Mouse (Mus musculus): Measurements from ENCODE around the gene Cd180. TPM values are rescaled to one million over a fixed set of nuclear protein-coding genes. Genes with fewer than 3 reads are reported as not detected.
A peak's percentile ranks its signal among the peaks of the same experiment; 100 is the strongest.

Cd180 gene
- polyA plus RNA-seq, 1 experiment from 2014 or later = 0.88 TPM

GRCm38 (mm10) chr13:102698335-102698734 lies 5.0 kb downstream of the Cd180 start:
- H3K4me3 ChIP-seq (ENCODE audit: control insufficient read depth in 1 of 2, insufficient read depth in 1 of 2, low read depth in 1 of 2, low read length in 2 of 2) = peak overlapping the region; percentile 3 to 32; a peak in 2 of 4 replicates
- peak overlapping the region; percentile 86 to 96 for H3K27ac ChIP-seq (replicated peaks in 1 of 2; ENCODE audit: control insufficient read depth in 1 of 2, insufficient read depth in 1 of 2, low read depth in 2 of 2, low read length in 2 of 2)
- H3K27me3 ChIP-seq (ENCODE audit: control insufficient read depth, insufficient read depth, low read length) = no peaks in the 10 kb centered on the region
- peak overlapping the region; percentile 57 for H3K4me2 ChIP-seq (ENCODE audit: low read length)
- H3K4me1 ChIP-seq (ENCODE audit: control insufficient read depth in 2 of 2, insufficient read depth in 2 of 2, low read length in 2 of 2) = peaks cover 11 to 15% of the 10 kb centered on the region in 2 experiments; a peak in 3 of 4 replicates
- H3K9ac ChIP-seq (ENCODE audit: low read length) = peak overlapping the region; percentile 47; the same call in 1 of the 2 replicates
- H3K36me3 ChIP-seq (ENCODE audit: control insufficient read depth, insufficient read depth, low read length) = no peaks in the 10 kb centered on the region
- no peak for ATAC-seq (ENCODE audit: insufficient number of reproducible peaks, insufficient read depth, low FRiP score, low read depth)
- no peaks in the 10 kb centered on the region for H3K9me3 ChIP-seq (ENCODE audit: control insufficient read depth, low read length)
- WGBS = 19% methylated on average over 10 of the region's 10 CpGs

DNA sequence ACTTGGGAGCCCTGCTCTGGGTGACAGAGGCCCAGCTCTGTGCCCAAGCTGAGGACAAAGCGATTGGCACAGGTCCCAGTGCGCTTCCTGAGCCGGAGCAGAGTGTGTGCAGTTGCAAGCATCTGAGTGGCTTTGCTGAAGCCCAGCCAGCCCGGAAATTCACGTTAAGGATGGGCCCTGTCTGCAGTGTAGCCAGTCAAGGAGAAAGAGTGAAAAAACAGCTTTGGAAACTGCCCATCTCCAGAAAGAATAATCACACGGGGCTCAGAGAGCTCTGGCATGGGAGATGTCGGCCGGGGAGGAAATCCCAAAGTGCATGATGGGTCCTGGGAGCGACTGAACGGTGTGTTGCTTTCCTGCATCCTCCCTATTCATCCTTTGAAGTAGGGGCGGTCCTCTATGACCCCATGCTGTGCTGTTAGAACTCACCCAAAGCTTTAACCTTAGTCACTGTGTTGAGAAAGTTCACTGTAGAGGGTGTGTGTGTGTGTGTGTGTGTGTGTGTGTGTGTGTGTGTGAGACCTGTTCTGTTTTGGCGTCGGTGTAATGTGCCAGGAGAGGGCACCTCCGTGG lies 5.5 kb downstream of the Cd180 start:
- Histone ChIP-seq H3K4me1 (ENCODE audit: control insufficient read depth in 2 of 2, insufficient read depth in 2 of 2, low read length in 2 of 2) (peaks cover 10% of the 10 kb centered on the region in 2 experiments; a peak in 3 of 4 replicates), H3K4me3 (ENCODE audit: control insufficient read depth in 1 of 2, insufficient read depth in 1 of 2, low read depth in 1 of 2, low read length in 2 of 2) (peak overlapping the region; percentile 3 to 32; a peak in 2 of 4 replicates), H3K9me3 (ENCODE audit: control insufficient read depth, low read length) (no peaks in the 10 kb centered on the region), H3K27me3 (ENCODE audit: control insufficient read depth, insufficient read depth, low read length) (no peaks in the 10 kb centered on the region), H3K4me2 (ENCODE audit: low read length) (peak overlapping the region; percentile 57), H3K27ac (replicated peaks in 1 of 2; ENCODE audit: control insufficient read depth in 1 of 2, insufficient read depth in 1 of 2, low read depth in 2 of 2, low read length in 2 of 2) (peak overlapping the region; percentile 86 to 96), H3K36me3 (ENCODE audit: control insufficient read depth, insufficient read depth, low read length) (no peaks in the 10 kb centered on the region), H3K9ac (ENCODE audit: low read length) (peak overlapping the region; percentile 47; the same call in 1 of the 2 replicates)
- 30% methylated on average over 14 of the region's 14 CpGs for WGBS
- peak; percentile 91 for ATAC-seq (ENCODE audit: insufficient number of reproducible peaks, insufficient read depth, low FRiP score, low read depth)

DNA sequence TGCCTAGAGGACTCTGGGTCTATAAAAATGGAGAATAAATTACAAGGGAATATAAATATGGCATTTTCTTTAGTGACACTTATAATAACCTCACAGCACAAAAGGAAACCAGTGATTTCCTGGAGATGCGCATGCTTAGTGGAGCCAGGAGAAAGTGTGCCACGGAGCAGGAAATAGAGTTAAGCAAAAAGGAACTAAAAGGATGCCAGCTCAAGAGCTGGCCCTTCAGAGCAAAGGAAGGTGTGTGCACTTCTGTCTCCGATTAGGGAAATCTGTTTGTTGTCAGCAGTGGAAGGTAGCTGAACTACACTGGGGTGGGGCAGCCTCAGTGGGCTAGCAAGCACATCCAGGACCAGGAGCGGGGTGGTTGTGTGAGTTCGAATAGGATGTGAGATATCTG lies 6.8 kb downstream of the Cd180 start:
- H3K9ac ChIP-seq (ENCODE audit: low read length) = no peak overlapping the region
- no peaks in the 10 kb centered on the region for H3K9me3 ChIP-seq (ENCODE audit: control insufficient read depth, low read length)
- no peaks in the 10 kb centered on the region for H3K36me3 ChIP-seq (ENCODE audit: control insufficient read depth, insufficient read depth, low read length)
- no peak overlapping the region for H3K4me2 ChIP-seq (ENCODE audit: low read length)
- 78% methylated on average over 5 of the region's 5 CpGs for WGBS
- H3K4me3 ChIP-seq (ENCODE audit: control insufficient read depth in 1 of 2, insufficient read depth in 1 of 2, low read depth in 1 of 2, low read length in 2 of 2) = no peak overlapping the region
- no peaks in the 10 kb centered on the region for H3K27me3 ChIP-seq (ENCODE audit: control insufficient read depth, insufficient read depth, low read length)
- no peak overlapping the region for H3K27ac ChIP-seq (replicated peaks in 1 of 2; ENCODE audit: control insufficient read depth in 1 of 2, insufficient read depth in 1 of 2, low read depth in 2 of 2, low read length in 2 of 2)
- H3K4me1 ChIP-seq (ENCODE audit: control insufficient read depth in 2 of 2, insufficient read depth in 2 of 2, low read length in 2 of 2) = peaks cover 10% of the 10 kb centered on the region in 2 experiments; a peak in 3 of 4 replicates
- ATAC-seq (ENCODE audit: insufficient number of reproducible peaks, insufficient read depth, low FRiP score, low read depth) = no peak

DNA sequence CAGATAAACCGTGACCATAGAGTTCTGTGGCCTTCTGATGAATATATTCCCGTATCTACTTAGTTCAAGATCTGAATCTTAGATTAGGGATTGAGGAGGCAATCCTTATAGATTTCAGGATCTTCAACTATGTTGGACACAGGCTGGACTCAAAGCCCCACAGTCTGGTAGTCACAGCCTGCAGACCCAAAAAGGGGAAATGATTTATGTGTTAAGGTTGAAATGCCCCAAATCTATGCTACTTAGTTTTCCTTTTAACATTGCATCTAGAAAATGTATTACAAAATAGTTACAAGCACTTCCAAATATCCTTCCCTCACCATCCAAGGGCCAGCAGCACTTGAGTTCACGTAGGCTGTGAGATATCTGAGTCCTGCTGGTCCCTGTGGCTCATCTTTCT lies 7.4 kb downstream of the Cd180 start:
- no peak for ATAC-seq (ENCODE audit: insufficient number of reproducible peaks, insufficient read depth, low FRiP score, low read depth)
- H3K4me1 ChIP-seq (ENCODE audit: control insufficient read depth in 2 of 2, insufficient read depth in 2 of 2, low read length in 2 of 2) = peaks cover 10% of the 10 kb centered on the region in 2 experiments; a peak in 3 of 4 replicates
- H3K27ac ChIP-seq (replicated peaks in 1 of 2; ENCODE audit: control insufficient read depth in 1 of 2, insufficient read depth in 1 of 2, low read depth in 2 of 2, low read length in 2 of 2) = no peak overlapping the region
- H3K9ac ChIP-seq (ENCODE audit: low read length) = no peak overlapping the region
- 85% methylated on average over 3 of the region's 3 CpGs for WGBS
- no peaks in the 10 kb centered on the region for H3K36me3 ChIP-seq (ENCODE audit: control insufficient read depth, insufficient read depth, low read length)
- H3K4me2 ChIP-seq (ENCODE audit: low read length) = no peak overlapping the region
- no peaks in the 10 kb centered on the region for H3K9me3 ChIP-seq (ENCODE audit: control insufficient read depth, low read length)
- H3K27me3 ChIP-seq (ENCODE audit: control insufficient read depth, insufficient read depth, low read length) = no peaks in the 10 kb centered on the region
- no peak overlapping the region for H3K4me3 ChIP-seq (ENCODE audit: control insufficient read depth in 1 of 2, insufficient read depth in 1 of 2, low read depth in 1 of 2, low read length in 2 of 2)

- no peaks in the 10 kb centered on the region for H3K36me3 ChIP-seq (ENCODE audit: control insufficient read depth, insufficient read depth, low read length)
- no peaks in the 10 kb centered on the region for H3K4me1 ChIP-seq (ENCODE audit: control insufficient read depth in 2 of 2, insufficient read depth in 2 of 2, low read length in 2 of 2)
- H3K9me3 ChIP-seq (ENCODE audit: control insufficient read depth, low read length) = no peaks in the 10 kb centered on the region
- H3K9ac ChIP-seq (ENCODE audit: low read length) = no peak overlapping the region
- H3K4me3 ChIP-seq (ENCODE audit: control insufficient read depth in 1 of 2, insufficient read depth in 1 of 2, low read depth in 1 of 2, low read length in 2 of 2) = no peak overlapping the region
- H3K27ac ChIP-seq (replicated peaks in 1 of 2; ENCODE audit: control insufficient read depth in 1 of 2, insufficient read depth in 1 of 2, low read depth in 2 of 2, low read length in 2 of 2) = no peak overlapping the region
- 58% methylated on average over 1 of the region's 1 CpGs for WGBS
- no peak overlapping the region for H3K4me2 ChIP-seq (ENCODE audit: low read length)
- ATAC-seq (ENCODE audit: insufficient number of reproducible peaks, insufficient read depth, low FRiP score, low read depth) = no peak
- no peaks in the 10 kb centered on the region for H3K27me3 ChIP-seq (ENCODE audit: control insufficient read depth, insufficient read depth, low read length)
Measured at GRCm38 (mm10) chr13:102716973-102717372, 23.6 kb downstream of the Cd180 start.

DNA sequence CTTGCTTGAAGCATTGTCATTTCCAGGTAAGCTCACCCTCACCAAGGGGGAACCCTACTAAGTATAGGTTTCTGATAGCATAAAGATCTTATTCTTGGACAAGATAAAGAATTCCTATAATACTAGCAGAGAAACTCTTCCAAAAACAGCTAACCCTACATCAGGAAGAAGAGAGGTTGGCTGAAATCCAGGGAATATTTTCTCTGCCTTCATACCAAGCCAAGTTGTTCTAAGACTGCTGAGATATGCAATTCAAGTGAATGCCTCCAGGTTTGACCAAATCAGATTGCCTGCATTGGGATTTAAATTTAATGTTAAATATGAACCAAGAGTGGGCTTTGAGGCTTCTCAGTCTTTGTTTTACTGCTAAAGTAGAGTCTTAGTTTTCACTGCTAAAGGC lies 32.1 kb downstream of the Cd180 start:
- Histone ChIP-seq H3K4me1 (ENCODE audit: control insufficient read depth in 2 of 2, insufficient read depth in 2 of 2, low read length in 2 of 2) (no peaks in the 10 kb centered on the region), H3K9ac (ENCODE audit: low read length) (no peak overlapping the region)

DNA sequence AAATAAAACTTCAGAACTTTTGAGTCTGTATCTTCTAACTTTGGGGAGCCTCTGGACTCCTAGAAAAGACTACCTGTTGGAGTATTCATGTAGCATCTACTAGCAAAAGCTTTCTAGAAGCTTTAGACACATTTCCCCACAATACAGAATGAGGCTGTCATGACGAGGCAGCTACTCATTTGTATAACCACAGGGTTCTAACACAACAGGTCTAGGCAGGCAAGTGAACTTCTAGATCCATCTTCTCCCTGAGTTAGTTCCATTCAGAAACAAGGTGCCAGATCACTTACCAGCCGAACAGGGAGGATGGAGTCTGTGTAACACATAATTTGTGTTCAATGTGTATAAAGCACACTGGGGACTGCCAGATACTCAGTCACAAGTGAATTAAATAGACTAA lies 32.5 kb downstream of the Cd180 start:
- 81% methylated on average over 2 of the region's 2 CpGs for WGBS
- no peaks in the 10 kb centered on the region for H3K27me3 ChIP-seq (ENCODE audit: control insufficient read depth, insufficient read depth, low read length)
- H3K4me1 ChIP-seq (ENCODE audit: control insufficient read depth in 2 of 2, insufficient read depth in 2 of 2, low read length in 2 of 2) = no peaks in the 10 kb centered on the region
- no peak overlapping the region for H3K4me2 ChIP-seq (ENCODE audit: low read length)
- H3K4me3 ChIP-seq (ENCODE audit: control insufficient read depth in 1 of 2, insufficient read depth in 1 of 2, low read depth in 1 of 2, low read length in 2 of 2) = no peak overlapping the region
- no peak for ATAC-seq (ENCODE audit: insufficient number of reproducible peaks, insufficient read depth, low FRiP score, low read depth)
- no peaks in the 10 kb centered on the region for H3K9me3 ChIP-seq (ENCODE audit: control insufficient read depth, low read length)
- H3K36me3 ChIP-seq (ENCODE audit: control insufficient read depth, insufficient read depth, low read length) = no peaks in the 10 kb centered on the region
- no peak overlapping the region for H3K9ac ChIP-seq (ENCODE audit: low read length)
- H3K27ac ChIP-seq (replicated peaks in 1 of 2; ENCODE audit: control insufficient read depth in 1 of 2, insufficient read depth in 1 of 2, low read depth in 2 of 2, low read length in 2 of 2) = no peak overlapping the region

More for the DNA sequence above, 32.1 kb downstream of the Cd180 start:
- no peaks in the 10 kb centered on the region for H3K9me3 ChIP-seq (ENCODE audit: control insufficient read depth, low read length)
- H3K4me2 ChIP-seq (ENCODE audit: low read length) = no peak overlapping the region
- no peak overlapping the region for H3K27ac ChIP-seq (replicated peaks in 1 of 2; ENCODE audit: control insufficient read depth in 1 of 2, insufficient read depth in 1 of 2, low read depth in 2 of 2, low read length in 2 of 2)
- no peaks in the 10 kb centered on the region for H3K27me3 ChIP-seq (ENCODE audit: control insufficient read depth, insufficient read depth, low read length)
- no peaks in the 10 kb centered on the region for H3K36me3 ChIP-seq (ENCODE audit: control insufficient read depth, insufficient read depth, low read length)
- no peak overlapping the region for H3K4me3 ChIP-seq (ENCODE audit: control insufficient read depth in 1 of 2, insufficient read depth in 1 of 2, low read depth in 1 of 2, low read length in 2 of 2)
- ATAC-seq (ENCODE audit: insufficient number of reproducible peaks, insufficient read depth, low FRiP score, low read depth) = no peak

GRCm38 (mm10) chr13:102726876-102727275 lies 33.5 kb downstream of the Cd180 start:
- H3K9me3 ChIP-seq (ENCODE audit: control insufficient read depth, low read length) = no peaks in the 10 kb centered on the region
- no peaks in the 10 kb centered on the region for H3K4me1 ChIP-seq (ENCODE audit: control insufficient read depth in 2 of 2, insufficient read depth in 2 of 2, low read length in 2 of 2)
- WGBS = 83% methylated on average over 1 of the region's 1 CpGs
- no peaks in the 10 kb centered on the region for H3K27me3 ChIP-seq (ENCODE audit: control insufficient read depth, insufficient read depth, low read length)
- no peak overlapping the region for H3K27ac ChIP-seq (replicated peaks in 1 of 2; ENCODE audit: control insufficient read depth in 1 of 2, insufficient read depth in 1 of 2, low read depth in 2 of 2, low read length in 2 of 2)
- no peak overlapping the region for H3K9ac ChIP-seq (ENCODE audit: low read length)
- no peak overlapping the region for H3K4me2 ChIP-seq (ENCODE audit: low read length)
- no peak for ATAC-seq (ENCODE audit: insufficient number of reproducible peaks, insufficient read depth, low FRiP score, low read depth)
- 0 out of 2 replicates have a peak, but pooled peaks cover 2% of the 10 kb centered on the region for H3K36me3 ChIP-seq (ENCODE audit: control insufficient read depth, insufficient read depth, low read length)
- H3K4me3 ChIP-seq (ENCODE audit: control insufficient read depth in 1 of 2, insufficient read depth in 1 of 2, low read depth in 1 of 2, low read length in 2 of 2) = no peak overlapping the region
